Mouse (Mus musculus): Measurements from ENCODE around the gene Olfr1221. TPM values are rescaled to one million over a fixed set of nuclear protein-coding genes. Genes with fewer than 3 reads are reported as not detected.

The Olfr1221 gene
- polyA plus RNA-seq, 1 experiment from 2014 or later, result not detected

Other genes starting within 250 kb of the Olfr1221 start
- gene Olfr1208, start 215.0 kb downstream of the Olfr1221 start, polyA plus RNA-seq (2015; fragmentation: Nextera tagmentation; extraction: Ambion mirVana), result not detected in 2 replicates
- gene Olfr1209, start 202.1 kb downstream of the Olfr1221 start, polyA plus RNA-seq (2015; fragmentation: Nextera tagmentation; extraction: Ambion mirVana), result not detected in 2 replicates
- gene Olfr1211, start 179.2 kb downstream of the Olfr1221 start, polyA plus RNA-seq (2015; fragmentation: Nextera tagmentation; extraction: Ambion mirVana), result not detected in 2 replicates
- gene Olfr1212, start 163.3 kb downstream of the Olfr1221 start, polyA plus RNA-seq (2015; fragmentation: Nextera tagmentation; extraction: Ambion mirVana), result not detected in 2 replicates
- gene Gm13762, start 137.0 kb downstream of the Olfr1221 start, polyA plus RNA-seq (2015; fragmentation: Nextera tagmentation; extraction: Ambion mirVana), result not detected in 2 replicates
- gene Olfr1214, start 124.6 kb downstream of the Olfr1221 start, polyA plus RNA-seq (2015; fragmentation: Nextera tagmentation; extraction: Ambion mirVana), result not detected in 2 replicates
- not detected in 2 replicates for gene Olfr1215, start 110.3 kb downstream of the Olfr1221 start, polyA plus RNA-seq (2015; fragmentation: Nextera tagmentation; extraction: Ambion mirVana)
- not detected in 2 replicates for gene Olfr1216, start 98.9 kb downstream of the Olfr1221 start, polyA plus RNA-seq (2015; fragmentation: Nextera tagmentation; extraction: Ambion mirVana)
- not detected in 2 replicates for gene Olfr1217, start 85.2 kb downstream of the Olfr1221 start, polyA plus RNA-seq (2015; fragmentation: Nextera tagmentation; extraction: Ambion mirVana)
- gene Olfr1218, start 56.1 kb downstream of the Olfr1221 start, polyA plus RNA-seq (2015; fragmentation: Nextera tagmentation; extraction: Ambion mirVana), result not detected in 2 replicates
- not detected in 2 replicates for gene Olfr1219, start 33.8 kb downstream of the Olfr1221 start, polyA plus RNA-seq (2015; fragmentation: Nextera tagmentation; extraction: Ambion mirVana)
- not detected in 2 replicates for gene Olfr1220, start 10.4 kb downstream of the Olfr1221 start, polyA plus RNA-seq (2015; fragmentation: Nextera tagmentation; extraction: Ambion mirVana)
- gene Olfr1222, start 15.8 kb upstream of the Olfr1221 start, polyA plus RNA-seq (2015; fragmentation: Nextera tagmentation; extraction: Ambion mirVana), result not detected in 2 replicates
- not detected in 2 replicates for gene Olfr1223, start 34.3 kb upstream of the Olfr1221 start, polyA plus RNA-seq (2015; fragmentation: Nextera tagmentation; extraction: Ambion mirVana)
- gene Olfr1224-ps1, start 46.8 kb upstream of the Olfr1221 start, polyA plus RNA-seq (2015; fragmentation: Nextera tagmentation; extraction: Ambion mirVana), result not detected in 2 replicates
- gene Olfr1225, start 57.4 kb upstream of the Olfr1221 start, polyA plus RNA-seq (2015; fragmentation: Nextera tagmentation; extraction: Ambion mirVana), result not detected in 2 replicates
- not detected in 2 replicates for gene Olfr1226, start 82.8 kb upstream of the Olfr1221 start, polyA plus RNA-seq (2015; fragmentation: Nextera tagmentation; extraction: Ambion mirVana)
- not detected in 2 replicates for gene Olfr1228, start 136.8 kb upstream of the Olfr1221 start, polyA plus RNA-seq (2015; fragmentation: Nextera tagmentation; extraction: Ambion mirVana)
- not detected in 2 replicates for gene Olfr1229, start 170.7 kb upstream of the Olfr1221 start, polyA plus RNA-seq (2015; fragmentation: Nextera tagmentation; extraction: Ambion mirVana)
- gene Olfr1230, start 180.0 kb upstream of the Olfr1221 start, polyA plus RNA-seq (2015; fragmentation: Nextera tagmentation; extraction: Ambion mirVana), result not detected in 2 replicates
- gene Olfr1231, start 189.8 kb upstream of the Olfr1221 start, polyA plus RNA-seq (2015; fragmentation: Nextera tagmentation; extraction: Ambion mirVana), result not detected in 2 replicates
- not detected in 2 replicates for gene Olfr1232, start 212.4 kb upstream of the Olfr1221 start, polyA plus RNA-seq (2015; fragmentation: Nextera tagmentation; extraction: Ambion mirVana)
- gene Olfr1233, start 225.1 kb upstream of the Olfr1221 start, polyA plus RNA-seq (2015; fragmentation: Nextera tagmentation; extraction: Ambion mirVana), result not detected in 2 replicates
- not detected in 2 replicates for gene Olfr1234, start 247.6 kb upstream of the Olfr1221 start, polyA plus RNA-seq (2015; fragmentation: Nextera tagmentation; extraction: Ambion mirVana)

Data from limb, embryonic 15.5 days (tissue).